Mouse (Mus musculus) erythroblast, embryonic 14.5 days (primary cell): ENCODE measurements around the gene Pigo. TPM values are rescaled to one million over a fixed set of nuclear protein-coding genes. Genes with fewer than 3 reads are reported as not detected.
A peak's percentile ranks its signal among the peaks of the same experiment; 100 is the strongest.

Experiments
- H3K27me3 ChIP-seq: 2 replicates; pipeline ENCODE4 v1.6.1; 2012; ENCODE audit warnings: inconsistent platforms; ENCODE audit not compliant: control insufficient read depth
- H3K36me3 ChIP-seq: 2 replicates; pipeline ENCODE4 v1.6.1; 2012; ENCODE audit warnings: mild to moderate bottlenecking, inconsistent platforms; ENCODE audit not compliant: control insufficient read depth
- H3K4me1 ChIP-seq: 2 replicates; pipeline ENCODE4 v1.6.1; 2012; ENCODE audit warnings: inconsistent platforms; ENCODE audit not compliant: control insufficient read depth
- H3K4me3 ChIP-seq: replicated peaks from 2 replicates; pipeline ENCODE3; 2012; ENCODE audit warnings: moderate library complexity, mild to moderate bottlenecking, inconsistent platforms
- H3K9me3 ChIP-seq: 2 replicates; pipeline ENCODE4 v1.6.1; 2012; ENCODE audit warnings: low read length, inconsistent platforms, mixed read lengths; ENCODE audit not compliant: control insufficient read depth
- GATA1 ChIP-seq: IDR thresholded peaks from 2 replicates; pipeline ENCODE4 v1.6.1; 2012; ENCODE audit warnings: low read length, inconsistent platforms, mixed read lengths
- TAL1 ChIP-seq: IDR thresholded peaks from 3 replicates; pipeline ENCODE4 v1.6.1; 2012; ENCODE audit warnings: low read length, inconsistent platforms, mixed read lengths
- polyA plus RNA-seq: library from polyadenylated mRNA; stranded (reverse); fragments of >175 nt; gene quantifications from 2 replicates; pipeline ENCODE4 v1.2.3, GENCODE M21; 2012

Gene Pigo
- polyA plus RNA-seq, 1 experiment, result 2.2 TPM

DNA sequence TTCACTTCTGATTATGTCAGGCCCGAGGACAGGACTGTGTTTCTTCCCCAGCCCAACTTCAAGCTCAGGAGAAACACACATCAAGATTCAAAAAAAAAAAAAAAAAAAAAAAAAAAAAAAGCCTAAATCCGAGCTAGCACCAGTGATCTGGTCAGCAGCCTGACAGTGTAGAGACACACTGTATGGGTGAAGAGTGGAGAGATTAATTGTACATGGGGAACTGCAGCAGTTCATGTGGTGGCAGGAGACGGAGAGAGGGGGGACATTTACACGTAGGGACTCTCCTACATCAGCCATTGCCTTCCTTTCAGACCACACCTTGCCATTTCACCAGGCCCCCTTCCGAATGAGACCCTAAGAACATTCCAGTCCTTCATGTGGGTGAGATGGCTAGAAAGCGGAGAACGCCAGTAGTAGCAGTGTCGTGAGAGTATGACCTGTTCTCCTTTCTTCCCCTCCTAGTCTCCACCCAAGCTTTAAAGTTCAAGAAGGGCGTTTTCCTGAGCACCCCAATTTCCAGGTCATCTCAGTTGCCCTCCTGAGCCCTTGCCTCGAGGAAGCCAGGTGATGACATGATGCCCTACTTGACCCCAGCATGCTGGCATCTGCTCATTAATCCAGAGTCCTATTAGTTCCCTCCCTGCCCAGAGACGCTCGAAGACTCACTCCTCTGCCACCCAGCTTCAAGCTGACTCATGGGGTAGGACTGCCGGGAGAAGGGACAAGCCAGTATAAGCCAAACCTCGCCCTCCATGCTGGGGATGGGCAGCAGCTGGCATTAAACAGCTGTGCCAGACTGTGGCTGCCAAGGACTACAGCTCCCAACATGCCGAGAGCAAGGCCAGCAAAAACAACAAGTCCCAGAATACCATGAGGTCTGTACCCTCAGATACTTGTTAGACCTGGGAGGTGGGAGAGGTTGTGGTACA is 13.2 kb upstream of the Pigo start:
- Histone ChIP-seq H3K9me3 (no peaks in the 10 kb centered on the region), H3K27me3 (no peaks in the 10 kb centered on the region), H3K36me3 (peaks cover 40% of the 10 kb centered on the region), H3K4me3 (peak overlapping the region; percentile 78), H3K4me1 (peaks cover 68% of the 10 kb centered on the region)
- TF ChIP-seq TAL1, result no peak
- TF ChIP-seq GATA1, result no peak

DNA sequence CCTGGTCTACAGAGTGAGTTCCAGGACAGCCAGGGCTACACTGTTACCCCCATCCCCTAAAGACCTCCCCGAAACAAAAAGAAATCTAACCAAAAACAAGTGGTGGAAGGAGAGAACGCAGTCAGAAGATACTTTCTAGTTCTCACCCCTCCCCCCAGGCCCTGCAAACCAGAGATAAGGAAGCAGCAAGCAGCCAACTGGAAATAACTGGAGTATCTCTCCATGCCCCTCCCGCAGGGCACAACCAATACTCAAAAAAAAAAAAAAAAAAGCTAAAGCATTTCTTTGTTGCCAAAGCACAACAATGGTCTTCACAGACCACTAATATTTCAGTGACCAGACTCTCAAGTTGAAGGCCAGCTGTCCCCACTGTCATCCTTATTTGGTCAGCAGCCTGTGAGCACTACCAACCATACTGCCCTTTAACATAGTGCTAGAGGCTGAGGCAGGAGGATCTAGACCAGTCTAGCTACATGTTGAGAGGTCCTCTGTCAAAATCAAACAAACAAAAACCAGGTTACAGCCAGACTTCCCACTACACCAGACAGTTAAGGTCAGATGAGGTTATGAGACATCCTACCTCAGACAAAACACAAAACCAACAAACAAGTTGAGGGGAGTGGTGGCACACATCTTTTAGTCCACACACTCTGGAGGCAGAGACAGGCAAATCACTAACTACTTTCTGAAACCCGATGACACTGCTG is 12.4 kb upstream of the Pigo start:
- peak overlapping the region; percentile 78 for H3K4me3 ChIP-seq
- H3K4me1 ChIP-seq, result peaks cover 68% of the 10 kb centered on the region
- H3K27me3 ChIP-seq, result no peaks in the 10 kb centered on the region
- peaks cover 48% of the 10 kb centered on the region for H3K36me3 ChIP-seq
- H3K9me3 ChIP-seq, result no peaks in the 10 kb centered on the region
- TF ChIP-seq GATA1 (peak; percentile 70), TAL1 (peak; percentile 78)

DNA sequence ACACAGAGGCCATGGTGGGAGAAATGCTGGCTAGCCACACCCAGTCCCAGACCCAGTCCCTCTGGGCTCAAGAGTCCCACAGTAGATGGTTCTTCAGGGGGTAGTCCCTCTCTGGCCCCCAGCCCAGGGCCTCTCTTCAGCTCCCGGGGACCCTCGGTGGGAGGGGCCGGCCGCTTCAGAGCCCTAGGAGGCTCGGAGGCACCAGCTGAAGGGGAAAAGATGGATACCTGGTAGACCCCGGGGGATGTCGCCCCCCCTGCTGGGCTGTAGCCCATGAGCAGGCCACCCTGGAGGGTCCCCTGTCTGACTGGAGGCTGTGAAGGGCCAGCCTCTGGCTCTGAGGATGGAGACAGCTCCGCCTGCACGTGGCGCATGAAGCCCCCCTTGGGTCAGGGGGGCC is 10.7 kb upstream of the Pigo start:
- Histone ChIP-seq H3K4me3 (peak overlapping the region; percentile 78), H3K27me3 (no peaks in the 10 kb centered on the region), H3K4me1 (peaks cover 82% of the 10 kb centered on the region), H3K36me3 (peaks cover 61% of the 10 kb centered on the region), H3K9me3 (no peaks in the 10 kb centered on the region)
- TF ChIP-seq GATA1, result no peak
- TF ChIP-seq TAL1, result no peak

DNA sequence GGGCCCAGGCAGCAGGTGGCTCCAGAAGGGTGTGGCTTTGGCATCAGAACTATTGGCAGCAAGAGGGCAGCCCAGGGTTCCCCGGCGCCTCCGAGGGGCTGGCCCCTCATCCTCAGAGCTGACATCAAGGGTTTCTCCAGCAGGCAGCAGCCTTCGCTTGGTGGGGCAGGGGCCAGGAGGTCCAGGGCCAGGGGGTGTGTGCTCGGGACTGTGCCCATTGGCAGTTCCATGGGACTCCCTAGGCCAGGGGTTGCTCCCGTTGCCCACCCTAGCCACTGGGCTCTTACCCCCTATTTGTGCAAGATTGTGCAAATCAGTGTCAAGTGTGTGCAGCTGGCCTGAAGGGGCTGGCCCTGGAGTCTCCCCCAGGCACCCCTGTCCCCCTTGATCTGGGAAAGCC is 10.2 kb upstream of the Pigo start:
- H3K36me3 ChIP-seq, result peaks cover 61% of the 10 kb centered on the region
- no peaks in the 10 kb centered on the region for H3K9me3 ChIP-seq
- H3K4me1 ChIP-seq, result peaks cover 80% of the 10 kb centered on the region
- TF ChIP-seq GATA1 (no peak), TAL1 (no peak)
- H3K4me3 ChIP-seq, result peak overlapping the region; percentile 78
- no peaks in the 10 kb centered on the region for H3K27me3 ChIP-seq

DNA sequence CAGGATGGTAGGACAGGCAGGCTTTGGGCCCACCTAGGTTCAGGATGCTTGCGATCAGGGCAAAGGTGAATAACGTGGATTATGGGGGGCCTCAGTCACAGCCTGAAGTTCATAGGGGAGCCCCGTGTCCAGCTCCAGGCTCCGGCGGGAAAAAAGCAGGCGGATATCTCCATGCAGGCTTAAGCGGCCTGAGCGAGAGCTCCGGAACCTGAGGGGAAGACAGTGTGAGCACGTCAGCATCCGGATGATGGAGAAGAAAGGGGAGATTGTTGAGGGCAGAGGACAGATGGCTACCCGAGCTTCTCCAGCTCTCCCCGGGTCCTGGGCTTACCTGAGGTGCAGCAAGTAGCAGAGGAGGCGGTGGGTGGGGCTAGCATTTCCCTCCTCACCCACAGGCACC is 7.9 kb upstream of the Pigo start:
- Histone ChIP-seq H3K36me3 (peaks cover 79% of the 10 kb centered on the region), H3K9me3 (no peaks in the 10 kb centered on the region), H3K4me3 (no peak overlapping the region), H3K4me1 (peaks cover 73% of the 10 kb centered on the region), H3K27me3 (no peaks in the 10 kb centered on the region)
- no peak for TF ChIP-seq TAL1
- TF ChIP-seq GATA1, result no peak

DNA sequence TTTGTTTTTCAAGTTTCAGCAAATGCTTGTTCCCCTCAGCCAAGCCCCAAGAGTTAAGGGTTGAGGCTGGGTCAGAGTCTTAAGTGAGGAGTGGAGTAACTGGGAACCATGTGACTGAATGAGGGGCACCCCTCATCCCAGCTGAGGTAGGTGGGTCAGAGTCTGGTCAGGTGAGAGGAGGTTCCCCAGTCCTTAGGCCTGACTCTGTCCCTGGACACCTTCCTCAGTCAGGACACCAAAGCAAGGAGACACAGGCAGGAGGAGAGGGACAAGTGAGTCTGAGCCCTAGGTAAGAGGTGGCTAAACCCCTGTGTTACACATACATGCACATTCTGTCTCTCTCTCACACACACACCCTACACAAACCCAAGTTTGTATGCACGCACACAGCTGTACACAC is 6.9 kb upstream of the Pigo start:
- TF ChIP-seq TAL1, result no peak
- no peak for TF ChIP-seq GATA1
- Histone ChIP-seq H3K27me3 (no peaks in the 10 kb centered on the region), H3K4me1 (peaks cover 66% of the 10 kb centered on the region), H3K9me3 (no peaks in the 10 kb centered on the region), H3K4me3 (no peak overlapping the region), H3K36me3 (peaks cover 88% of the 10 kb centered on the region)

DNA sequence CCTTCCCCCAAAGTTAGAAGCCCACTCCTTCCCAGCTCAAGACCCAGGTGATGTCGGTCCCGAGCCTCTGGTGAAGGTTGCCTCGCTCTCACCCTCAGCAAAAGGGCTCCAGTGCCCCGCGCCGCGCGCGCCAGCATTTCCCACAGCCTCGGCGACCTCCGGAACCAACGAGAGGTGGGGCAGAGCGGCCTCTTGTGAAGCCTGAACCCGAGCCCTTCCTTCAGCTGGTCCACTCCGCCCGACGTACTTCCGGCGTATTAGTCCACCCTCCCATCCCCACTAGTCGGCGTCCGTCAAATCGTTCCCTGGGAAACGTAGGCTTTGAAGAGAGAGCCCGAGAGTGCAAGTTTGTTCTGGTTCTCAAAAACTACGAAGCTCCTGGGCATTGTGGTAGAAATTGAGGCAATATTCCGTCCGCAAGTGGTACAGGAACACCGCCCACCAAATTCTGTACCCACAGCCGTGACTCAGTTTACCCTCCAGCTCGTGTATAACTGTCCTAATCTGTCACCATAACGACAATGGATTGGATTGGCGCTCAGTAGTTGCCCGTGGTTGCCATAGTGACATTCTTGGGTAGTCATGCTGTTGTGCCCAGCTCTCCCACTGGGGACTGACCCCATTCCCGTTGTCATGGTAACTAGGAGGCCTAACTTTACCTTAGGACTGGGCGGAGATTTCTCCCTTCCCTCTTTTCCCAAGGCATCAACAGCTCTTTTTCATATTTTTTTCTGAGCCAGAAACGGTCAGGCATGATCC is 5.8 kb upstream of the Pigo start, which contains the start of gene Stoml2:
Gene Stoml2, minus strand, starts transcription at position 474 of the 759 bp plus-strand sequence.
- H3K9me3 ChIP-seq, result no peaks in the 10 kb centered on the region
- peaks cover 88% of the 10 kb centered on the region for H3K36me3 ChIP-seq
- no peak for TF ChIP-seq GATA1
- H3K27me3 ChIP-seq, result no peaks in the 10 kb centered on the region
- H3K4me3 ChIP-seq, result peak within 1 kb of the TSS; percentile 77
- peaks cover 58% of the 10 kb centered on the region for H3K4me1 ChIP-seq

- TF ChIP-seq GATA1 (no peak), TAL1 (no peak)
- Histone ChIP-seq H3K36me3 (peaks cover 86% of the 10 kb centered on the region), H3K4me3 (peak overlapping the region; percentile 77)
These were observed 5.2 kb upstream of the Pigo start for GRCm38 (mm10) chr4:43030780-43031230.

More at GRCm38 (mm10) chr4:43030780-43031230, 5.2 kb upstream of the Pigo start:
- H3K9me3 ChIP-seq, result no peaks in the 10 kb centered on the region
- H3K4me1 ChIP-seq, result peaks cover 56% of the 10 kb centered on the region
- H3K27me3 ChIP-seq, result no peaks in the 10 kb centered on the region
